Mouse (Mus musculus) midbrain, embryonic 14.5 days (tissue): ENCODE data around the gene Scand1. TPM values are rescaled to one million over a fixed set of nuclear protein-coding genes. Genes with fewer than 3 reads are reported as not detected.

ENCODE experiments used
- ATAC-seq: fragments of 200-750 bp; cut with Nextera tagmentation; 2 replicates; pipeline ENCODE4 v1.8.0; 2017; ENCODE audit warnings: moderate number of reproducible peaks, moderate library complexity; ENCODE audit not compliant: low FRiP score, low TSS enrichment
- DNase-seq: peaks from one replicate; pipeline ENCODE4 v3.0.0-alpha.2; 2015
- H3K27ac ChIP-seq: fragments of 300-500 bp; sonication (generic); replicated peaks from 2 replicates; pipeline ENCODE4 v1.5.1; 2014; ENCODE audit warnings: mild to moderate bottlenecking, low read depth, low read length, moderate library complexity
- H3K27me3 ChIP-seq: fragments of 300-500 bp; sonication (generic); 2 replicates; pipeline ENCODE4 v1.6.1; 2014; ENCODE audit warnings: low read length, control low read depth, mixed read lengths; ENCODE audit not compliant: control insufficient read depth, insufficient read depth
- H3K36me3 ChIP-seq: fragments of 300-500 bp; sonication (generic); 2 replicates; pipeline ENCODE4 v1.6.1; 2014; ENCODE audit warnings: low read length, control low read depth; ENCODE audit not compliant: control insufficient read depth, insufficient read depth
- H3K4me1 ChIP-seq: fragments of 300-500 bp; sonication (generic); 2 replicates; pipeline ENCODE4 v1.6.1; 2014; ENCODE audit warnings: mild to moderate bottlenecking, antibody characterized with exemption, low read length, control low read depth; ENCODE audit not compliant: control insufficient read depth, insufficient read depth
- H3K4me2 ChIP-seq: fragments of 300-500 bp; sonication (generic); 2 replicates; pipeline ENCODE4 v1.6.1; 2014; ENCODE audit warnings: mild to moderate bottlenecking, low read length, moderate library complexity
- H3K4me3 ChIP-seq: fragments of 300-500 bp; sonication (generic); replicated peaks from 2 replicates; pipeline ENCODE4 v1.5.1; 2014; ENCODE audit warnings: low read depth, low read length
- H3K9ac ChIP-seq: fragments of 300-500 bp; sonication (generic); replicated peaks from 2 replicates; pipeline ENCODE4 v1.6.1; 2014; ENCODE audit warnings: mild to moderate bottlenecking, low read length, moderate library complexity
- H3K9me3 ChIP-seq: fragments of 300-500 bp; sonication (generic); 2 replicates; pipeline ENCODE4 v1.6.1; 2016; ENCODE audit warnings: low read length, control low read depth, mixed read lengths; ENCODE audit not compliant: control insufficient read depth
- WGBS: fragments of 180-500 bp; shearing (Covaris S2); extraction: QIAGEN DNeasy Blood & Tissue Kit; methylation state at CpG from one replicate; pipeline ENCODE4 v1.1.7; 2014; 5-methylcytosine and 5-hydroxymethylcytosine counted together
- polyA plus RNA-seq: library from polyadenylated mRNA; unstranded; fragments of >200 nt; fragmentation: Nextera tagmentation; extraction: Ambion mirVana; gene quantifications from 2 replicates; pipeline ENCODE4 v1.2.1, GENCODE M21; 2014

Scand1 gene
- polyA plus RNA-seq, 1 experiment from 2014 or later, result 93.3 TPM

DNA sequence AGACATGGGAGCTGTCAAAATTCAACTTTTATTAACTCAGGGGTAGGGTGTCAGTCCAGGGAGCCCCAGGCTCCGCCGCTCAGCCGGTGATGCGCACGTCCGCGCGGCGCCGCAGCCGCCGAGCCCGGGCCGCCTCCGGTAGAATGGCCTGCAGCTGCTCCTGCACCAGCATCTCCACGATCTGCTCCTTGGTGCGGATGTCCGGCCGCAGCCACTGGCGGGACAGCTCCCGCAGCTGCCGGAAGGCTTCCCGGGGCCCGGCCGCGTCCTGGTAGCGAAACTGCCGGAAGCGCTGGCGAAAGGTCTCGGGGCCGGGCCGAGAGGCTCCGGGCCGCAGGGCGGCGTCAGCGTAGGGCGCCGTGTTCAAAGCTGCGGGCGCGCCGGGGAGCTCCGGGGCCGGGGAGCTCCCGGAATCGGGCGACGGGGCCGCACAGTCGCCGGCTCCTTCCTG, 638 bp downstream of the Scand1 start:
- no peak for DNase-seq
- H3K4me3 ChIP-seq, result peak overlapping the region; percentile 93
- peak overlapping the region; percentile 95 for H3K9ac ChIP-seq
- H3K9me3 ChIP-seq, result no peaks in the 10 kb centered on the region
- peak overlapping the region; percentile 80 for H3K4me2 ChIP-seq
- peaks cover 22% of the 10 kb centered on the region; the same call in 1 of the 2 replicates for H3K36me3 ChIP-seq
- WGBS, result under 1% methylated on average over 53 of the region's 53 CpGs
- no peaks in the 10 kb centered on the region for H3K27me3 ChIP-seq
- H3K4me1 ChIP-seq, result peaks cover 10% of the 10 kb centered on the region
- H3K27ac ChIP-seq, result peak overlapping the region; percentile 97
- peak; percentile 38; the same call in 1 of the 2 replicates for ATAC-seq

DNA sequence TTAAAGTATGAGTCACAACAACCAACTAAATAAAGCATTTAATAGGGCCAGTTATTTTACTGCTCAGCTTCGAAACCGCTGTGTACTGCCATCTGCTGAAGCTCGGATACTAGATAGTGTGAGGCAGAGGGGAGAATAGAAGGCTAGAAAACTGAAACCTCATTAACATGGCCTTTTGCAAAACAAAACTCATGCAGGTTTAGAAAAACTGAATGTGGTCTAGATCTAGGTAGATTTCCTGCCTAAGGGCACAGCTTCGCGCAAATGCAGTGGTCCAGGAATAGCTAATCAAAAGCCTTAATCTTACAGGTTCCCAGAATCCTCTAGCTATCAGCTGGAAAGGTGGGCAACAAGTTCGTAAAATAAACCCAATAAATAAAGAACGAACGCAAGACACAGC, 1.1 kb downstream of the Scand1 start:
- H3K4me3 ChIP-seq, result peak overlapping the region; percentile 93
- peak overlapping the region; percentile 80 for H3K4me2 ChIP-seq
- peak overlapping the region; percentile 95 for H3K9ac ChIP-seq
- peaks cover 25% of the 10 kb centered on the region; the same call in 1 of the 2 replicates for H3K36me3 ChIP-seq
- peaks cover 10% of the 10 kb centered on the region for H3K4me1 ChIP-seq
- H3K27me3 ChIP-seq, result no peaks in the 10 kb centered on the region
- peak overlapping the region; percentile 97 for H3K27ac ChIP-seq
- ATAC-seq (no peak), DNase-seq (peak; percentile 52)
- 23% methylated on average over 8 of the region's 8 CpGs for WGBS
- no peaks in the 10 kb centered on the region for H3K9me3 ChIP-seq

DNA sequence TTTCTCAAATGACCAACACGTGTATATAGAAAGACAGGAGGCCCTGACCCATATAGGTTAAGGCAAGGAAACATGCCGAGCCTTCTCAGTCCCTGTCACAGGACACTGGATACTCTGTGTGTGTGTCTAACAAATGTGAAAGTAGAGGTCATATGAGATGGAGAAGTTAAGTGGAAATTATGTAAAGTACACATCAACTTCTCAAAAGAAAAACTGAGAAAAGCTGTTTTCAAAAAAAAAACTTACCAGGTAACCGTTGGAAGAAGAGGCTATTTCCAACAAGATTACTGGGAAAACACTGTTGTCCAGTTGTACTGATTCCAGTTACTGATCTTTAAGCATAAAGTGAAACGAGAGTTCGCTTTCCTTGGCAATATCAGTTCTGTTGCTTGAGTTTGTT, 1.6 kb downstream of the Scand1 start:
- no peak for DNase-seq
- Histone ChIP-seq H3K9me3 (no peaks in the 10 kb centered on the region), H3K27me3 (no peaks in the 10 kb centered on the region), H3K27ac (peak overlapping the region; percentile 97; the same call in 1 of the 2 replicates), H3K9ac (no peak overlapping the region), H3K4me1 (peaks cover 10% of the 10 kb centered on the region), H3K36me3 (peaks cover 28% of the 10 kb centered on the region; the same call in 1 of the 2 replicates), H3K4me3 (peak overlapping the region; percentile 93; the same call in 1 of the 2 replicates), H3K4me2 (peak overlapping the region; percentile 80)
- ATAC-seq, result no peak
- 92% methylated on average over 5 of the region's 5 CpGs for WGBS

DNA sequence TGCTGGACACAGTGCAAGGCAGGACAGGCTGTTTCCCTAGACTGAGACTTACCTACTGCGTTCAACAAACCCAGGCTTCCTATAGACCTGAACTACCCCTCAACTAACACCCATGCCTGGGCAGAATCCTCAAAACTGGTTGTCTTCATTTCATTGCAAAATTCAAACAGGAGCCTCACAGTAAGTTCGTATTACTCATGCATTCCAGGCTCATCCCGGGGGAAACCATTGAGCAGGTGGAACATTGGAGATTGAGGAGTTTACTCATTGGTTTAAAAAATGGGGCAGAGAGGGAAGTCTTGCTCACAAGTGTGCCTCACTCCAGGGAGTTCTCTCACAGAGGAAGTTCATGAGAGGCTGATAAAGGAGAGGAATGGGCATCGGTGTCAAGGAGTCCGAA, 2.0 kb downstream of the Scand1 start:
- DNase-seq (no peak), ATAC-seq (no peak)
- H3K9me3 ChIP-seq, result no peaks in the 10 kb centered on the region
- WGBS, result 97% methylated on average over 5 of the region's 5 CpGs
- no peaks in the 10 kb centered on the region for H3K27me3 ChIP-seq
- H3K4me2 ChIP-seq, result no peak overlapping the region
- H3K36me3 ChIP-seq, result peaks cover 30% of the 10 kb centered on the region
- H3K9ac ChIP-seq, result no peak overlapping the region
- no peak overlapping the region for H3K4me3 ChIP-seq
- H3K4me1 ChIP-seq, result peaks cover 10% of the 10 kb centered on the region
- no peak overlapping the region for H3K27ac ChIP-seq

DNA sequence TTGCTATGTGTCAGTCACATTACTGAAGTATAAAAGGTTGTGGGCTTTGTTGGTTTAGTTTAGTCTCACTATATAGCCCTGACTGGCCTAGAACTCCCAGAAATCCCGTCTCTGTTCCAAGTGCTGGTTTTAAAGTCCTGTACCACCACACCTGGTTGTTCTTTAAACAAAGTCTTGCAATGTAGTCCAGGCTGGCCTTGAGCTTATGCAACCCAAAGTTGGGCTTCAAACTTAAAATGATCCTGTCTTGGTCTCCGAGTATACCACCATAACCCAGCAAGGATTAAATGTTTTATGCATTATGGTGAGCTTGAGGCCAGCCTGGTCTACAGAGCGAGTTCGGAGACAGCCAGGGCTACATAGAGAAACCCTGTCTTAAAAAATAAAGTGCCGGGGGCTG, 2.6 kb downstream of the Scand1 start:
- H3K9ac ChIP-seq, result no peak overlapping the region
- WGBS, result 96% methylated on average over 5 of the region's 5 CpGs
- H3K4me2 ChIP-seq, result no peak overlapping the region
- H3K4me3 ChIP-seq, result no peak overlapping the region
- no peaks in the 10 kb centered on the region for H3K27me3 ChIP-seq
- no peak for ATAC-seq
- no peaks in the 10 kb centered on the region for H3K9me3 ChIP-seq
- H3K27ac ChIP-seq, result no peak overlapping the region
- H3K4me1 ChIP-seq, result peaks cover 10% of the 10 kb centered on the region
- peaks cover 35% of the 10 kb centered on the region for H3K36me3 ChIP-seq
- no peak for DNase-seq

DNA sequence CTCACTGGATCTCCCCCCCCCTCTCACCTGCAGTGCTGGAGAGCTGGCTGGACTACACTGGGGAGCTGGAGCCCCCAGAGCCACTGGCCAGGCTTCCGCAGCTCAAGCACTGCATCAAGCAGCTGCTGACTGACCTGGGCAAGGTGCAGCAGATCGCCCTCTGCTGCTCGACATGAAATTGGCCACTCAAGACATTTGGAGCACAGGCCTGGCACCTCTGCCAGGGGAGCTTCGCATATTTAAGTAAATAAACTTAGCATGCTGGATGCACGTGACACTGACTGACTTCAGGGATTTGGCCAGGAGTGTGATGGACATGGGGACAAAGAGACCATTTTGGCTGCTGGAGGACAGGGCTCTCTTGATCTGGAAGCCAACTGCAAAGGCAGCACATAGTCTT, 5.2 kb downstream of the Scand1 start:
- DNase-seq, result peak; percentile 54
- no peaks in the 10 kb centered on the region for H3K9me3 ChIP-seq
- no peak overlapping the region for H3K27ac ChIP-seq
- H3K4me3 ChIP-seq, result no peak overlapping the region
- WGBS, result 57% methylated on average over 5 of the region's 5 CpGs
- H3K9ac ChIP-seq, result no peak overlapping the region
- H3K4me1 ChIP-seq, result peaks cover 6% of the 10 kb centered on the region; the same call in 1 of the 2 replicates
- H3K27me3 ChIP-seq, result no peaks in the 10 kb centered on the region
- no peak overlapping the region for H3K4me2 ChIP-seq
- peaks cover 56% of the 10 kb centered on the region for H3K36me3 ChIP-seq
- ATAC-seq, result no peak

DNA sequence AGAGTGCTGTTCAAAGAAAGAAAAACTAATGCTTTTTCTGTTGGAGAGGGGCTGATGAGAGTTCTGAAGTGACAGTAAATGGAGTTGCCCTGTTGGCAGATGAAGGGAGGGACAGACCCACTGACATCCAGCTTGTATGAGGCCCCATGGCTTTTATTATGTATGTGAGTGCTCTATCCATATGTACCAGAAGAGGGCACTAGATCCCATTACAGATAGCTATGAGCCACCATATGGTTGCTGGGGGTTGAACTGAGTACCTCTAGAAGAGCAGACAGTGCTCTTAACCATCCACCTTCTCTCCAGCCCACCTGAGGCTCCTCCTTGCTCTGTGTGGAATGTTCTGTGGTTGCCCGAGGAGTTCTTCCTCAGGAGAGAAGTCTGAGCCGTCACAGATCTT, 6.7 kb downstream of the Scand1 start:
- Histone ChIP-seq H3K4me3 (no peak overlapping the region), H3K36me3 (peaks cover 62% of the 10 kb centered on the region), H3K9ac (no peak overlapping the region), H3K4me2 (no peak overlapping the region), H3K9me3 (no peaks in the 10 kb centered on the region), H3K27ac (no peak overlapping the region), H3K27me3 (no peaks in the 10 kb centered on the region), H3K4me1 (no peaks in the 10 kb centered on the region; the same call in 1 of the 2 replicates)
- DNase-seq, result peak; percentile 66
- 88% methylated on average over 2 of the region's 2 CpGs for WGBS
- no peak for ATAC-seq

DNA sequence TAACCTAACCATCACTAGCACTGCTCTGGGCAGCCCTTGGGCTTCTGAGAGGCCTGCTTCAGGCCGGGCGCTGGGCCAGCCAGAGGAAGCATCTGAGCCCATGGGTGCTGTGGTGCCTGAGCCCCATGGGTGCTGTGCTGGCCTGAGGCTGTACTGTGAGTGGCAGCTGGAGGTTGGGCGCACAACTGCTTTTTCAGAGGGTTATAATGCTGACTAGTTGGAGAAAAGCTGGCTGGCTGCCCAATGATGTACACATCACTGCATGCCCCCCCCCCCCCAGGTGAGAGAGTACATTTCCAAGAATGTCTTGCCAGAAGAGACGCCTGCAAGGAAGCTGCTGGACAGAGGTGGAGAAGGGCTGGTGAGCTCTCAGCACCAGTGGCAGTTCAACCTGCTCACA, 8.2 kb downstream of the Scand1 start:
- no peak for ATAC-seq
- no peaks in the 10 kb centered on the region for H3K4me1 ChIP-seq
- no peak overlapping the region for H3K4me3 ChIP-seq
- H3K4me2 ChIP-seq, result no peak overlapping the region
- no peak overlapping the region for H3K27ac ChIP-seq
- H3K27me3 ChIP-seq, result no peaks in the 10 kb centered on the region
- H3K9me3 ChIP-seq, result no peaks in the 10 kb centered on the region
- DNase-seq, result no peak
- peaks cover 67% of the 10 kb centered on the region for H3K36me3 ChIP-seq
- no peak overlapping the region for H3K9ac ChIP-seq
- WGBS, result 97% methylated on average over 4 of the region's 4 CpGs

DNA sequence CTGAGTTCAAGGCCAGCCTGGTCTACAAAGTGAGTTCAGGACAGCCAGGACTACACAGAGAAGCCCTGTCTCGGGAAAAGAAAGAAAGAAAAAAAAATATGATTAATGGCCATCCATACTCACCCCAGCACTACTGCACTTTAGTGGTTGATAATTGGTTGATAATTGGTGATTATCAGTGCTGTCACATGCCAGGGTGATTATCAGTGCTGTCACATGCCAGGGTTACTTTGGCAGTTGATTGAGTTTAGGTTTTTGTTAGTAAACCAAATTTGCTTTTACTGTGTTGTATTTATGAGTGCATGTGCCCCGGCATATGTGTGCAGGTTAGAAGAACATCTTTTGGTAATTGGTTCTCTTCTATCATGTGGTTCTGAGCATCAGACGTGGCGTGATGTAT, 10.4 kb downstream of the Scand1 start:
- no peak overlapping the region for H3K9ac ChIP-seq
- no peaks in the 10 kb centered on the region for H3K27me3 ChIP-seq
- DNase-seq (no peak), ATAC-seq (no peak)
- H3K4me1 ChIP-seq, result no peaks in the 10 kb centered on the region
- H3K9me3 ChIP-seq, result no peaks in the 10 kb centered on the region
- peaks cover 66% of the 10 kb centered on the region for H3K36me3 ChIP-seq
- no peak overlapping the region for H3K4me2 ChIP-seq
- no peak overlapping the region for H3K4me3 ChIP-seq
- 91% methylated on average over 4 of the region's 4 CpGs for WGBS
- H3K27ac ChIP-seq, result no peak overlapping the region
